In genomic region chr15:27503221-27503620, GRCm38 (mm10) we compare ENCODE assay signal across 13 mouse cellular contexts. TPM values are rescaled to one million over a fixed set of nuclear protein-coding genes. Genes with fewer than 3 reads are reported as not detected.
DNase-seq lines count a peak whose midpoint lies in the region; ATAC-seq lines count a peak whose summit lies in the region.
"Had no signal": no experiment of that assay in that cellular context is flagged by ENCODE, and none has a peak within 500 bp of the region (broad histone marks: within the 10 kb centered on the region; RNA-seq: fewer than 3 reads in every experiment).

No protein-coding gene starts in this region.

- no peak overlapping the region for H3K9ac ChIP-seq in heart, embryonic 12.5 days
- no peak overlapping the region for H3K9ac ChIP-seq in heart, embryonic 13.5 days
- no peak overlapping the region for H3K9ac ChIP-seq in hindbrain, embryonic 12.5 days
- H3K9ac ChIP-seq: embryonic facial prominence, embryonic 12.5 days; liver, embryonic 15.5 days; midbrain, embryonic 15.5 days had no signal

- no peak for DNase-seq in heart, adult 8-10 months (ENCODE audit: low spot score)
- peak; percentile 32 to 70 for DNase-seq in lung, postnatal 4 days
- no peak for DNase-seq in adrenal gland, postnatal 25 days
- DNase-seq: thymus, postnatal 4 days had no signal

- no peak for ATAC-seq in heart, embryonic 12.5 days (ENCODE audit: insufficient number of reproducible peaks, low FRiP score)
- ATAC-seq in heart, embryonic 13.5 days (ENCODE audit: extremely low read depth, insufficient number of reproducible peaks, low FRiP score, low TSS enrichment) = no peak
- peak; percentile 18 to 32; a peak in 3 of 4 replicates for ATAC-seq in hematopoietic stem cell, adult 5-6 weeks (replicated peaks in 1 of 2; ENCODE audit: insufficient read depth in 1 of 2, low FRiP score in 2 of 2, low TSS enrichment in 1 of 2, low read depth in 1 of 2, poor library complexity in 2 of 2, severe bottlenecking in 2 of 2)
- ATAC-seq in megakaryocyte-erythroid progenitor cell, adult 5-6 weeks (replicated peaks; ENCODE audit: low FRiP score, low TSS enrichment, poor library complexity, severe bottlenecking) = no peak
- ATAC-seq in hindbrain, embryonic 12.5 days (ENCODE audit: low FRiP score) = no peak
- ATAC-seq: inflammation-experienced regulatory T-cells, adult 6 months; midbrain, embryonic 15.5 days had no signal

- WGBS in heart, embryonic 12.5 days = 37% methylated on average over 9 of the region's 9 CpGs
- WGBS in heart, embryonic 13.5 days = 36% methylated on average over 9 of the region's 9 CpGs
- 84% methylated on average over 9 of the region's 9 CpGs for WGBS in hindbrain, embryonic 12.5 days

- H3K4me2 ChIP-seq in heart, embryonic 12.5 days = no peak overlapping the region
- H3K4me2 ChIP-seq in heart, embryonic 13.5 days = no peak overlapping the region
- H3K4me2 ChIP-seq in hindbrain, embryonic 12.5 days (replicated peaks) = no peak overlapping the region
- H3K4me2 ChIP-seq: embryonic facial prominence, embryonic 12.5 days; liver, embryonic 15.5 days; midbrain, embryonic 15.5 days had no signal

- H3K4me1 ChIP-seq in heart, embryonic 12.5 days (replicated peaks) = peaks cover 63% of the 10 kb centered on the region
- peaks cover 71% of the 10 kb centered on the region for H3K4me1 ChIP-seq in heart, embryonic 13.5 days
- H3K4me1 ChIP-seq in hindbrain, embryonic 12.5 days = peaks cover 21% of the 10 kb centered on the region
- H3K4me1 ChIP-seq: midbrain, embryonic 15.5 days had no signal

- no peaks in the 10 kb centered on the region for H3K36me3 ChIP-seq in heart, embryonic 12.5 days
- H3K36me3 ChIP-seq in heart, embryonic 13.5 days = no peaks in the 10 kb centered on the region
- no peaks in the 10 kb centered on the region for H3K36me3 ChIP-seq in hindbrain, embryonic 12.5 days
- H3K36me3 ChIP-seq: embryonic facial prominence, embryonic 12.5 days; liver, embryonic 15.5 days; midbrain, embryonic 15.5 days had no signal

- H3K4me3 ChIP-seq in heart, embryonic 12.5 days = no peak overlapping the region
- H3K4me3 ChIP-seq in heart, embryonic 13.5 days = no peak overlapping the region
- no peak overlapping the region for H3K4me3 ChIP-seq in hindbrain, embryonic 12.5 days
- H3K4me3 ChIP-seq: embryonic facial prominence, embryonic 12.5 days; liver, embryonic 15.5 days; midbrain, embryonic 15.5 days had no signal

- H3K27me3 ChIP-seq in heart, embryonic 12.5 days (replicated peaks) = no peaks in the 10 kb centered on the region
- H3K27me3 ChIP-seq in heart, embryonic 13.5 days (replicated peaks) = no peaks in the 10 kb centered on the region
- no peaks in the 10 kb centered on the region for H3K27me3 ChIP-seq in hindbrain, embryonic 12.5 days
- H3K27me3 ChIP-seq: embryonic facial prominence, embryonic 12.5 days; liver, embryonic 15.5 days; midbrain, embryonic 15.5 days had no signal

- peak overlapping the region; percentile 56 for H3K27ac ChIP-seq in heart, embryonic 12.5 days (ENCODE audit: poor library complexity, severe bottlenecking)
- peak overlapping the region; percentile 73 for H3K27ac ChIP-seq in heart, embryonic 13.5 days (replicated peaks)
- H3K27ac ChIP-seq in hindbrain, embryonic 12.5 days = no peak overlapping the region
- H3K27ac ChIP-seq: embryonic facial prominence, embryonic 12.5 days; liver, embryonic 15.5 days; midbrain, embryonic 15.5 days had no signal

- no peaks in the 10 kb centered on the region for H3K9me3 ChIP-seq in heart, embryonic 12.5 days (replicated peaks)
- no peaks in the 10 kb centered on the region for H3K9me3 ChIP-seq in heart, embryonic 13.5 days
- H3K9me3 ChIP-seq in hindbrain, embryonic 12.5 days (replicated peaks) = no peaks in the 10 kb centered on the region
- H3K9me3 ChIP-seq: embryonic facial prominence, embryonic 12.5 days; liver, embryonic 15.5 days; midbrain, embryonic 15.5 days had no signal

RNA-seq across cellular contexts. Expression of gene Ank, which starts 36.7 kb away (rescaled TPM):
- 12.6 and 14.7 TPM in 2 replicates for polyA plus RNA-seq in heart, embryonic 12.5 days (2016; fragmentation: Nextera tagmentation; extraction: Ambion mirVana)
- total RNA-seq in heart, adult 8-10 months (2022) = 100 to 1,000 TPM; 216 to 229 (median 226) TPM
- 9.1 and 10.6 TPM in 2 replicates for polyA plus RNA-seq in heart, embryonic 13.5 days (2015; fragmentation: Nextera tagmentation; extraction: Ambion mirVana)
- total RNA-seq in hematopoietic stem cell, adult 5-6 weeks (2017) = 15.0 and 16.9 TPM in 2 replicates
- total RNA-seq in megakaryocyte-erythroid progenitor cell, adult 5-6 weeks (2014; fragmentation: Nextera tagmentation) = 43.4 and 61.0 TPM in 2 replicates
- total RNA-seq in megakaryocyte-erythroid progenitor cell, adult 5-6 weeks (2017) = 23.5 and 29.0 TPM in 2 replicates
- 43.3 and 44.0 TPM in 2 replicates for total RNA-seq in adrenal gland, postnatal 25 days (2021)
- polyA plus RNA-seq in hindbrain, embryonic 12.5 days (2016; fragmentation: Nextera tagmentation; extraction: Ambion mirVana) = 15.2 and 15.7 TPM in 2 replicates

Comparison
In these comparisons a context has a peak if more than half of its experiments do, and no peak if none do; other contexts are left out.
1. ATAC-seq: peak in hematopoietic stem cell, adult 5-6 weeks (2 of 2); none in heart, embryonic 12.5 days (single experiment), heart, embryonic 13.5 days (single experiment), megakaryocyte-erythroid progenitor cell, adult 5-6 weeks (single experiment) and hindbrain, embryonic 12.5 days (single experiment).
2. DNase-seq: peak in lung, postnatal 4 days (2 of 2); none in heart, adult 8-10 months (single experiment) and adrenal gland, postnatal 25 days (single experiment).